Mouse (Mus musculus): ENCODE measurements around the gene Med9.

GRCm38 (mm10) chr11:59961338-59961875, 13.4 kb downstream of the Med9 start:
- TF ChIP-seq CTCF (IDR thresholded peaks at IDR 0.05; ENCODE audit: low read depth, low read length) = no peak
- TF ChIP-seq POLR2A (IDR thresholded peaks at IDR 0.05; ENCODE audit: insufficient read depth, low read length) = no peak
- TF ChIP-seq EP300 (IDR thresholded peaks at IDR 0.05; ENCODE audit: insufficient read depth, low read depth, low read length) = no peak
